Mouse (Mus musculus): ENCODE data around the gene Vangl1.

DNA sequence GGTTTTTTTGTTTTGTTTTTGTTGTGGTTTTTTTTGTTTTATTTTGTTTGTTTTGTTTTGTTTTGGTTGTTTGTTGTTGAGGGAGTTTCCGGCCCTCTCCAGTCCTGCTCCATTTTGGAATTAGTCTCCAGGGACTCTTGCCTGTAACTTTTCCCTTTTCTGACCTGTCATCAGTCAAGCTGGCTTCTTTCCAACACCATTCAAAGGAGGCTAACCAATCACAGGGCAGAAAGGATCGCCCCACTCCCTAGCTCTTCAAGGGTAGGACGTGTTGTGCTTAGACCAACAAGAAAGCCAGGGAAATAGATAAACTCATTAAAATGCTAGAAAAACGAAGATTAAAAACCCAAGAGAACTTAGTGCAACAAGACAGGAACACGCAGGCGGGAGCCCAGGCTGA, 15.5 kb downstream of the Vangl1 start:
- TF ChIP-seq CTCF (IDR thresholded peaks at IDR 0.05; ENCODE audit: control insufficient read depth, insufficient read depth, low read length) (no peak), POLR2A (IDR thresholded peaks at IDR 0.05; ENCODE audit: borderline replicate concordance, control insufficient read depth, low read depth, low read length) (no peak)

Measured in bone marrow, adult 2 months (tissue).